Mouse (Mus musculus) left cerebral cortex, adult 6 months (tissue): ENCODE results near the gene Olfr539. TPM values are rescaled to one million over a fixed set of nuclear protein-coding genes. Genes with fewer than 3 reads are reported as not detected.

Experiments
- long read RNA-seq, 2 experiments: library from polyadenylated mRNA; unstranded; transcript quantifications; one replicate each; pipeline ENCODE4 v2.0.0; 2019 to 2020
- polyA plus RNA-seq: library from polyadenylated mRNA; unstranded; fragments of <200 nt; fragmentation: Nextera tagmentation; gene quantifications from 2 replicates; pipeline ENCODE4 v1.2.3, GENCODE M21; 2021

Olfr539 gene
- polyA plus RNA-seq = 0.18 and 0.56 TPM in 2 replicates
- long read RNA-seq, experiment 1 = 0 reads
- long read RNA-seq, experiment 2 = 0 reads

GRCm38 (mm10) chr7:140659630-140660029, at the start of gene Olfr539:
Gene Olfr539, plus strand, starts transcription at chr7:140659930.

GRCm38 (mm10) chr7:140628670-140629069, 31.1 kb upstream of the Olfr539 start, which contains the start of gene Olfr61:
Gene Olfr61, plus strand, starts transcription at chr7:140628970.

GRCm38 (mm10) chr7:140646152-140646551, 13.6 kb upstream of the Olfr539 start, which contains the start of gene Olfr53:
Gene Olfr53, plus strand, starts transcription at chr7:140646452.

GRCm38 (mm10) chr7:140681651-140682050, 21.9 kb downstream of the Olfr539 start, which contains the start of gene Olfr45:
Gene Olfr45, plus strand, starts transcription at chr7:140681951.

GRCm38 (mm10) chr7:140696967-140697366, 37.2 kb downstream of the Olfr539 start, which contains the start of gene Olfr541:
Gene Olfr541, plus strand, starts transcription at chr7:140697267.

Other genes with a start within 250 kb of the Olfr539 start
- not detected in 2 replicates for gene Olfr532, start 238.3 kb upstream of the Olfr539 start, polyA plus RNA-seq
- not detected in 2 replicates for gene Olfr533, start 196.6 kb upstream of the Olfr539 start, polyA plus RNA-seq
- gene Olfr535, start 175.7 kb upstream of the Olfr539 start, polyA plus RNA-seq = not detected in 2 replicates
- gene Olfr536, start 152.5 kb upstream of the Olfr539 start, polyA plus RNA-seq = not detected in 2 replicates
- gene Olfr538, start 92.0 kb upstream of the Olfr539 start, polyA plus RNA-seq = not detected in 2 replicates
- gene Olfr46, start 58.7 kb upstream of the Olfr539 start, polyA plus RNA-seq = not detected in 2 replicates
- not detected in 2 replicates for gene Olfr61, start 31.0 kb upstream of the Olfr539 start, polyA plus RNA-seq
- gene Olfr53, start 13.5 kb upstream of the Olfr539 start, polyA plus RNA-seq = not detected in 2 replicates
- not detected in 2 replicates for gene Olfr45, start 22.0 kb downstream of the Olfr539 start, polyA plus RNA-seq
- not detected in 2 replicates for gene Olfr541, start 37.3 kb downstream of the Olfr539 start, polyA plus RNA-seq
- 0.67 and 1.3 TPM in 2 replicates for gene Cyp2e1, start 103.8 kb downstream of the Olfr539 start, polyA plus RNA-seq
- gene Syce1, start 127.9 kb downstream of the Olfr539 start, polyA plus RNA-seq = 0.13 TPM in 1 of 2 replicates, not detected in the other
- gene Zfp941, start 162.2 kb downstream of the Olfr539 start, polyA plus RNA-seq = 12.4 and 16.1 TPM in 2 replicates
- 5.4 and 7.9 TPM in 2 replicates for gene Urah, start 175.1 kb downstream of the Olfr539 start, polyA plus RNA-seq
- gene Scgb1c1, start 185.6 kb downstream of the Olfr539 start, polyA plus RNA-seq = not detected in 2 replicates
- gene Odf3, start 187.9 kb downstream of the Olfr539 start, polyA plus RNA-seq = 0.09 TPM in 1 of 2 replicates, not detected in the other
- gene Gm45785, start 196.4 kb downstream of the Olfr539 start, polyA plus RNA-seq = 0.92 TPM in 1 of 2 replicates, not detected in the other
- 48.8 and 56.4 TPM in 2 replicates for gene Ric8a, start 197.0 kb downstream of the Olfr539 start, polyA plus RNA-seq
- 76.3 and 90.2 TPM in 2 replicates for gene Bet1l, start 197.6 kb downstream of the Olfr539 start, polyA plus RNA-seq
- gene Psmd13, start 222.0 kb downstream of the Olfr539 start, polyA plus RNA-seq = 90.3 and 118 TPM in 2 replicates
- 125 and 147 TPM in 2 replicates for gene Sirt3, start 222.4 kb downstream of the Olfr539 start, polyA plus RNA-seq
- 1.3 and 2.4 TPM in 2 replicates for gene Cox8b, start 240.5 kb downstream of the Olfr539 start, polyA plus RNA-seq